Mouse (Mus musculus): ENCODE data around the gene Cacna2d2. TPM values are rescaled to one million over a fixed set of nuclear protein-coding genes. Genes with fewer than 3 reads are reported as not detected.

Cacna2d2 gene
- polyA plus RNA-seq, 1 experiment from 2014 or later = 0.20 TPM

DNA sequence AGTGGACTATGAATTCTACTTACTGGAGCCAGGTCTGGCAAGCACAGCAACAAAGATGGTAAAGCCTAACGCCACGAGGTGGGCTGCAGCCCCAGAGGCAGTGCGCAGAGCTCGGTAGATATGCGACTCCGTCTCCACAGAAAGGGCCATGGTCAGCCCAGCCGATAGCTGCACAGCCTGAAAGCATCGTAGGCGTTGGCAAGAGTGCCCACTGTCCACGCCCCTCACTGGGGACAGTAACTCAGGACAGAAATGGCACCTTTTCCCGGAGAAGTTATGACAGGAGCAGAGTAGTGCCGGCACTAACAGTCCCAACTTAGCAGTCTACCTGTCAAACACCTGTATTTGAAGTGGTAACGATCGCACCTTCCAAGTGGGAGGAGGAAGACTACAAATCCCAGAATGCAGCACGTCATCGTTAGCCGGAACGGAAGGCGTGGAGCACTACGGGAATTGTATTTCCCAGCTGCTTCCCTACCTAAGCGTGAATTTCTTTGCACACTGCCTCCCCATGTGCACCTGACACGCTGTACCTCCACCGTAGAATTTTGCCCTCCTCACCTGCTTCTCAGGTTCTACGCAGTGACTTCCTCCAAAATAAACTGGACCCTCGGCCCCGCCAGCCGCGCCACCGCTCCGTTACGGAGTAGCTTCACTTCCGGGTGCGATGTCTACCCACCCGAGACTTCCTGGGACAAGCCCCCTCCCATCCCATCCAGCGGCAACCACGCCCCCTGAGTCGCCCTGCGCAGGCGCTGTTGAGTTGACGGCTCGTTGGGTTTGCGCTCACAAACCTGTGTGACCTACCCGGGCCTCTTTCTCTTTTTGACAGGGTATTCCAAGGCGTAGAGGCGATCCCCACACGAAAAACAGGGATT lies 142.3 kb downstream of the Cacna2d2 start, which contains the start of the genes Cyb561d2 and Nprl2:
TSS of gene Cyb561d2 (minus strand) at position 720 of the 878 bp plus-strand sequence.
TSS of gene Nprl2 (plus strand) at position 753 of the 878 bp plus-strand sequence.
- no peaks in the 10 kb centered on the region for H3K9me3 ChIP-seq (replicated peaks)
- under 1% methylated on average over 46 of the region's 46 CpGs for WGBS
- peak; percentile 96 for DNase-seq (ENCODE audit: low spot score)
- H3K27ac ChIP-seq = peak within 1 kb of the TSS; percentile 75
- peaks cover 60% of the 10 kb centered on the region for H3K36me3 ChIP-seq
- H3K4me3 ChIP-seq = peak within 1 kb of the TSS; percentile 68
- H3K27me3 ChIP-seq (ENCODE audit: low read depth, poor library complexity, severe bottlenecking) = no peaks in the 10 kb centered on the region
- peaks cover 48% of the 10 kb centered on the region for H3K4me1 ChIP-seq

- under 1% methylated on average over 11 of the region's 11 CpGs for WGBS
- Histone ChIP-seq H3K27ac (peak overlapping the region; percentile 75), H3K9me3 (replicated peaks) (no peaks in the 10 kb centered on the region), H3K27me3 (ENCODE audit: low read depth, poor library complexity, severe bottlenecking) (no peaks in the 10 kb centered on the region), H3K4me1 (peaks cover 48% of the 10 kb centered on the region), H3K36me3 (peaks cover 54% of the 10 kb centered on the region), H3K4me3 (peak overlapping the region; percentile 68)
- no peak for DNase-seq (ENCODE audit: low spot score)
These were observed 142.9 kb downstream of the Cacna2d2 start for GRCm38 (mm10) chr9:107542352-107542686.

DNA sequence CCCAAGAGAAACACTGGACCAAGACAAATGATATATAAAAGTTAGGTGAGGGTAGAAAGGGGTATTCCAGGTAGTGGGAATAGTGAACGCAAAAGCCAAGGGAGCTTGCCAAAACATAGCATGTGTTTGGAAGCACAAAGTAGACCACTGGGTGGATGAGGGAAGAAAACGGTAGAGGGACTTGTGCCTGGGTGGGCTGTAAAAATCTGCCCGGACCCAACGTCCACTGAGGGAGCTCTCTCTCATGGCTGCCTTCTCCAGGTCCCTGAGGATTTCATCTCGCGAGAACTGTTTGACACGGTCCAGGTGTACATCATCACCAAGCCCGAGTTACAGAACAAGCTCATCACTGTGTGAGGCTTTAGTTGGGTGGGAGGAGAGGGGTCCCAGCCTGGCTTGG lies 143.3 kb downstream of the Cacna2d2 start:
- H3K4me1 ChIP-seq = peaks cover 51% of the 10 kb centered on the region
- H3K9me3 ChIP-seq (replicated peaks) = no peaks in the 10 kb centered on the region
- no peak for DNase-seq (ENCODE audit: low spot score)
- peak overlapping the region; percentile 75; the same call in 1 of the 2 replicates for H3K27ac ChIP-seq
- H3K36me3 ChIP-seq = peaks cover 50% of the 10 kb centered on the region
- 50% methylated on average over 8 of the region's 8 CpGs for WGBS
- H3K4me3 ChIP-seq = peak overlapping the region; percentile 68
- H3K27me3 ChIP-seq (ENCODE audit: low read depth, poor library complexity, severe bottlenecking) = 0 out of 2 replicates have a peak, but pooled peaks cover 2% of the 10 kb centered on the region

GRCm38 (mm10) chr9:107543299-107543698 lies 143.9 kb downstream of the Cacna2d2 start:
- H3K27ac ChIP-seq = no peak overlapping the region
- peaks cover 44% of the 10 kb centered on the region for H3K36me3 ChIP-seq
- H3K4me3 ChIP-seq = peak overlapping the region; percentile 68; the same call in 1 of the 2 replicates
- DNase-seq (ENCODE audit: low spot score) = no peak
- H3K4me1 ChIP-seq = peaks cover 53% of the 10 kb centered on the region
- H3K27me3 ChIP-seq (ENCODE audit: low read depth, poor library complexity, severe bottlenecking) = peaks cover 7% of the 10 kb centered on the region
- 88% methylated on average over 11 of the region's 11 CpGs for WGBS
- H3K9me3 ChIP-seq (replicated peaks) = no peaks in the 10 kb centered on the region

DNA sequence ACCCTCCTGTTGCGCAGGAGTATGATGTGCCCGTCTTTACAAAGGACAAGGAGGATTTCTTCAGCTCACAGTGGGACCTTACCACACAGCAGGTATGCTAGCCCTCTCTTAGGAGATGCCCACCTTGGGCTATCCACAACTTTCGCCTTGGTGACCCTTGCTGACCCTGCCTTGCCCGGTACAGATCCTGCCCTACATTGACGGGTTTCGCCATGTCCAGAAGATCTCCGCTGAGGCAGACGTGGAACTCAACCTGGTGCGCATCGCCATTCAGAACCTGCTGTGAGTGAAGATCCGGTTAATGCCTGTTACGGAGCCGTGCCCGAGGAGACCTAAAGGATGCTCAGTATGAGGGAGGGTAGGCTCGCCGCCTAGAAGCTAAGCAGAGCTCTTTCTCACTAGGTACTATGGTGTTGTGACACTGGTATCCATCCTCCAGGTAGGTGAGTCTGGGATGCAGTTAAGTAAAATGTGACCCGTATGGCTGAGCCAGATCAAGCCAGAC lies 144.8 kb downstream of the Cacna2d2 start:
- H3K36me3 ChIP-seq = peaks cover 35% of the 10 kb centered on the region
- no peak overlapping the region for H3K27ac ChIP-seq
- 97% methylated on average over 17 of the region's 17 CpGs for WGBS
- H3K9me3 ChIP-seq (replicated peaks) = no peaks in the 10 kb centered on the region
- DNase-seq (ENCODE audit: low spot score) = no peak
- H3K4me1 ChIP-seq = peaks cover 53% of the 10 kb centered on the region
- peaks cover 15% of the 10 kb centered on the region for H3K27me3 ChIP-seq (ENCODE audit: low read depth, poor library complexity, severe bottlenecking)
- H3K4me3 ChIP-seq = no peak overlapping the region

GRCm38 (mm10) chr9:107544729-107545128 lies 145.3 kb downstream of the Cacna2d2 start:
- Histone ChIP-seq H3K9me3 (replicated peaks) (no peaks in the 10 kb centered on the region), H3K4me1 (peaks cover 58% of the 10 kb centered on the region), H3K4me3 (no peak overlapping the region), H3K36me3 (peaks cover 30% of the 10 kb centered on the region), H3K27me3 (ENCODE audit: low read depth, poor library complexity, severe bottlenecking) (peaks cover 20% of the 10 kb centered on the region), H3K27ac (no peak overlapping the region)
- 97% methylated on average over 12 of the region's 12 CpGs for WGBS
- DNase-seq (ENCODE audit: low spot score) = no peak

DNA sequence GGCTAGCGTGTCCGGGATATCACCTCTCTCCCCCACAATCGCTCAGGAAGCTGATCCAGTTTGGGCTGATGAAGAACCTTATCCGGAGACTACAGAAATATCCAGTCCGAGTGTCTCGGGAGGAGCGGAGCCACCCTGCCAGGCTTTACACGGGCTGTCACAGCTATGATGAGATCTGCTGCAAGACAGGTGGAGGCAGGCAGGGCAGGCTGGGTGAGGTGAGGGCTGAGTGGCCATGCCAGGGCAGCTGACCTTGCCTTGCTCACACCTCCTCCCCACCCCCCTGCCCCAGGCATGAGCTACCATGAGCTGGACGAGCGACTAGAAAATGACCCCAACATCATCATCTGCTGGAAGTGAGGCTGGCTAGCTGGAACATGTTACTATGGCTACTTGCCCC lies 145.8 kb downstream of the Cacna2d2 start:
- Histone ChIP-seq H3K36me3 (peaks cover 25% of the 10 kb centered on the region), H3K4me3 (no peak overlapping the region), H3K27me3 (ENCODE audit: low read depth, poor library complexity, severe bottlenecking) (peaks cover 25% of the 10 kb centered on the region), H3K4me1 (peaks cover 62% of the 10 kb centered on the region), H3K27ac (no peak overlapping the region), H3K9me3 (replicated peaks) (no peaks in the 10 kb centered on the region)
- no peak for DNase-seq (ENCODE audit: low spot score)
- WGBS = 89% methylated on average over 10 of the region's 10 CpGs

DNA sequence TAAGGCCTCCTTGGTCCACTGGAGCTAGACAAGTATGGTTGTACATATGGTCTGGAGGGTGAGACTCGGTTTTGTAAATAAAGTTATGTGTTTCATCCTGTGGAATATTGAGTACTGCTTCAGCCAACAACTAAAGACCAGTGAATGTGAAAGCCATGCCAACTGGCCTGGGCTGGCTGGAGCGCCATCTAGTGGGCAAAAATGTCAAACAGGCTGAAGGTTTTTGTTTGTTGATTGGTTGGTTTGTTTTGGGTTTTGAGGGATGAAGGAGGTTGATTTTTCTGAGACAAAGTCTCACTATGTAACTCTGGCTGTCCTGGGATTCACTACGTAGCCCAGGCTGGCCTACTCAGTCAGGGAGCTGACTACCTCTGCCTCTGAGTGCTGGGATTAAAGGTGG lies 146.2 kb downstream of the Cacna2d2 start:
- Histone ChIP-seq H3K4me1 (peaks cover 65% of the 10 kb centered on the region), H3K27me3 (ENCODE audit: low read depth, poor library complexity, severe bottlenecking) (peaks cover 29% of the 10 kb centered on the region), H3K36me3 (peaks cover 24% of the 10 kb centered on the region), H3K9me3 (replicated peaks) (no peaks in the 10 kb centered on the region), H3K4me3 (no peak overlapping the region), H3K27ac (no peak overlapping the region)
- 6% methylated on average over 3 of the region's 3 CpGs for WGBS
- DNase-seq (ENCODE audit: low spot score) = peak; percentile 87

GRCm38 (mm10) chr9:107547026-107547425 lies 147.6 kb downstream of the Cacna2d2 start, which contains the start of gene Zmynd10:
Gene Zmynd10, plus strand, starts transcription at chr9:107547298.
- H3K27ac ChIP-seq = peak within 1 kb of the TSS; percentile 54; the same call in 1 of the 2 replicates
- peaks cover 24% of the 10 kb centered on the region for H3K36me3 ChIP-seq
- no peaks in the 10 kb centered on the region for H3K9me3 ChIP-seq (replicated peaks)
- peaks cover 69% of the 10 kb centered on the region for H3K4me1 ChIP-seq
- peaks cover 32% of the 10 kb centered on the region for H3K27me3 ChIP-seq (ENCODE audit: low read depth, poor library complexity, severe bottlenecking)
- DNase-seq (ENCODE audit: low spot score) = peak; percentile 95
- H3K4me3 ChIP-seq = peak within 1 kb of the TSS; percentile 39
- WGBS = 5% methylated on average over 20 of the region's 20 CpGs

GRCm38 (mm10) chr9:107547957-107548356 lies 148.5 kb downstream of the Cacna2d2 start:
- Histone ChIP-seq H3K27ac (no peak overlapping the region), H3K4me3 (no peak overlapping the region), H3K9me3 (replicated peaks) (no peaks in the 10 kb centered on the region), H3K4me1 (peaks cover 71% of the 10 kb centered on the region), H3K36me3 (peaks cover 24% of the 10 kb centered on the region), H3K27me3 (ENCODE audit: low read depth, poor library complexity, severe bottlenecking) (peaks cover 32% of the 10 kb centered on the region)
- WGBS = 85% methylated on average over 5 of the region's 5 CpGs
- no peak for DNase-seq (ENCODE audit: low spot score)

- Histone ChIP-seq H3K4me1 (peaks cover 72% of the 10 kb centered on the region), H3K4me3 (no peak overlapping the region), H3K27me3 (ENCODE audit: low read depth, poor library complexity, severe bottlenecking) (peaks cover 32% of the 10 kb centered on the region), H3K36me3 (peaks cover 17% of the 10 kb centered on the region), H3K9me3 (replicated peaks) (no peaks in the 10 kb centered on the region), H3K27ac (no peak overlapping the region)
- no peak for DNase-seq (ENCODE audit: low spot score)
- WGBS = 87% methylated on average over 10 of the region's 10 CpGs
These were observed 149.4 kb downstream of the Cacna2d2 start for GRCm38 (mm10) chr9:107548820-107549219.

GRCm38 (mm10) chr9:107549297-107550074 lies 150.1 kb downstream of the Cacna2d2 start:
- no peak overlapping the region for H3K4me3 ChIP-seq
- H3K27ac ChIP-seq = no peak overlapping the region
- peaks cover 32% of the 10 kb centered on the region for H3K27me3 ChIP-seq (ENCODE audit: low read depth, poor library complexity, severe bottlenecking)
- no peak for DNase-seq (ENCODE audit: low spot score)
- WGBS = 85% methylated on average over 20 of the region's 20 CpGs
- H3K36me3 ChIP-seq = peaks cover 10% of the 10 kb centered on the region
- peaks cover 79% of the 10 kb centered on the region for H3K4me1 ChIP-seq
- H3K9me3 ChIP-seq (replicated peaks) = no peaks in the 10 kb centered on the region

Data from limb, embryonic 10.5 days (tissue).